Mouse (Mus musculus) heart, postnatal 14 days (tissue): ENCODE results near the gene Ssbp4. TPM values are rescaled to one million over a fixed set of nuclear protein-coding genes. Genes with fewer than 3 reads are reported as not detected.
"Not testable (repeated sequence)": the region's sequence is repeated elsewhere in the genome, so short reads cannot be mapped to it uniquely, and the experiment has no call there.

Experiments used
- DNase-seq, 2 experiments: peaks; one replicate each; pipeline ENCODE4 v3.0.0; 2021 to 2022
- intact Hi-C: fragments of 180-260 bp; cut with DNase I; formaldehyde crosslinking; loops from one replicate; pipeline ENCODE4 v1.15.1; 2025
- total RNA-seq, 2 experiments: library from RNA; stranded (reverse); gene quantifications; 2 replicates each; pipeline ENCODE4 v1.2.3; 2021

Ssbp4 gene
- total RNA-seq, 2 experiments from 2014 or later: 39.7 to 46.4 TPM

DNA sequence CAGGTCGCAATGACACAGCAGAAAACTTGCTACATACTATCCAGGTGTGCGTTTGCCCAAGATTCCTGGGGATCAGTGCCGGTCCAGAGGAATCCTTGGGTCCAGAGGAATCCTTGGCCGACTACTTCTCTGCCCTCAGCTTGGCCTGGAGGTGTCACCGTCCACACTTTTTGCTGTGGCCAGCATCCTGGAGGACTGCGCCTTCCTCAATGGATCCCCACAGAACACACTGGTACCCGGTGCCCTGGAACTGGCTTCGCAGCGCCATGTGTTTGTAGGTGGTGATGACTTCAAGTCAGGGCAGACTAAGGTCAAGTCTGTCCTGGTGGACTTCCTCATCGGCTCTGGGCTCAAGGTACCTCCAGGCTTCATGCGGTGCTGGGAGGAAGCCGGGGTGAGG, 12.9 kb downstream of the Ssbp4 start:
- no peak for DNase-seq
- intact Hi-C loops: no loop called here

DNA sequence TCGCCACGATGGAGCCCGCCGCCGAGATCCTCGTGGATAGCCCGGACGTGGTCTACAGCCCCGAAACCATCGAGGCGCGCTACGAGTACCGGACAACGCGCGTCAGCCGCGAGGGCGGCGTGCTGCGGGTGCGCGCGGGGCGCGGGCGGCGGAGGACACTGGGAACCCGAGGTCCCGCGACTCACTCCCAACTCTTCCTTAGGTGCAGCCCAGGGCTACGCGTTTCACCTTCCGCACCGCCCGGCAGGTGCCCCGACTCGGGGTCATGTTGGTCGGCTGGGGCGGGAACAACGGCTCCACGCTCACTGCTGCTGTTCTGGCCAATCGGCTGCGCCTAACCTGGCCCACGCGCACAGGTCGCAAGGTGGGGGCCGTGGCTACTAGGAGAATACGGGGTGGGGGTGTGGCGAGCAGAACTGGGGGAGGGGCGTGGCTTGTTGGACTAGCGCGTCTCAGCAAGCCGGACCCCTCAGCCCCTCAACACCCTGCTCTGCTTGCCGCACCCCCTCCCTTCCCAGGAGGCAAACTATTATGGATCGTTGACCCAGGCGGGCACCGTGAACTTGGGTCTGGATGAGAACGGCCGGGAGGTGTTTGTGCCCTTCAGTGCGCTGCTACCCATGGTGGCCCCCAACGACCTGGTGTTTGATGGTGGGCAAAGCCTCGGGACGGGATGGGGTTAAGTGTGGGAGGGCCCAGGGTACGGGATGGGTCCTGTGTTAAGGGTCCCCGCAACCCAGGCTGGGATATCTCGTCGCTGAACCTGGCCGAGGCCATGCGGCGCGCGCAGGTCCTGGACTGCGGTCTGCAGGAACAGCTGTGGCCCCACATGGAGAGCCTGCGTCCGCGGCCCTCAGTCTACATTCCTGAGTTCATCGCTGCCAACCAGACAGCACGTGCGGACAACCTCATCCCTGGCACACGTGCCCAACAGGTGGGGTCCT, 13.8 kb downstream of the Ssbp4 start:
- DNase-seq: no peak
- intact Hi-C loops: no loop called here

DNA sequence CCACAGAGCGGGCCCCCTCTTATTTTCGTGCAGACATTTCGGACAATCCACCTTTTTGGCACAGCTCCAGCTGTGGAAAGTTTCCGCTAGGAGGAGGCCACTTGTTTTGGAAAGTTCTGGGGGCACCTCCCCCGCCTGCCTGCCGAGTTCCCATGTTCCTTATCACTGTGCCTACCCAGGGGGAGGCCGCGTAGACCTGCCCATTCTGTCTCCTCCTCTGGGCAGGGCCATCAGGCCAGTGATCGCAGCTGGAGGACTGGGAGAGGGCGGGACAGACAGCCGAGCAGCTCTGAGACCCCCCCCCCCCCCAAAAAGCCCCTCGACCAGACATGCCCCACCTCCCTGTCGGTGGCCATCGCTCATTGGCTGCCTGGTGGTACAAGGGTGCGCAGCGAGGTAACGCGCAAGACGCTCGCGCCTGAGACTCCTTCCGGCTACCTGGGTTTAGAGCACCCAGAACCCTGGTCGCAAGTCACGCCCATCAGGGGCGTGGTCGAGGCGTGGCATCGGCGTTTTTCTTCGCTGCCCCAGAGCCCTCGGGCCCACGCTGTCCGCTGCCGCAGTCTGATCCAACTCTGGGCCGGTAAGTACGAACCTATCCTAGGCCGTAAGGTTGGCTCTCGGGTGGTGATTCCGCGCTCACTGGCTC, 14.6 kb downstream of the Ssbp4 start, which contains the start of gene Isyna1:
Gene Isyna1 (plus strand): TSS at position 413 of the 649 bp plus-strand sequence.
- DNase-seq: peak; percentile 80 to 82
- intact Hi-C loops: no loop called here

DNA sequence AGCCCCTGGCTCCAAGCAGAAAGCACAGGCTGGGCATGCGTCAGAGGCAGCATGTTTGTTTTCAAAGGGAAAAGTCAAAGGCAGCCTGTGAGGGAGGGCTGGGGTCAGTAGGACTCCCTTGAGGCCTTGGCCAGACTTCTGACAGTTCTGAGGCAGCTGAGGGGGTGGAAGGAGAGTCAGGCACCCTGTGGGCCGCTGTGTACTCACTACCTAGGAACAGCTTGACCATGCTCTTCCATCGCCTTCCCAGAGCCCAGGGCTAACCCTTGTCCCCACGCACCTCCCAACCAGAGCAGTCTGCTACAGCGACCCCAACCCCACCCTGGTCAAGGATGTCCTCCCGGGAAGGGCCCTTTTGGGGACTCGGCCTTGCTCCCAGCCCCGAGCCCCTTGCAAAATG, 15.5 kb downstream of the Ssbp4 start:
- DNase-seq: no peak
- intact Hi-C loops: no loop called here

DNA sequence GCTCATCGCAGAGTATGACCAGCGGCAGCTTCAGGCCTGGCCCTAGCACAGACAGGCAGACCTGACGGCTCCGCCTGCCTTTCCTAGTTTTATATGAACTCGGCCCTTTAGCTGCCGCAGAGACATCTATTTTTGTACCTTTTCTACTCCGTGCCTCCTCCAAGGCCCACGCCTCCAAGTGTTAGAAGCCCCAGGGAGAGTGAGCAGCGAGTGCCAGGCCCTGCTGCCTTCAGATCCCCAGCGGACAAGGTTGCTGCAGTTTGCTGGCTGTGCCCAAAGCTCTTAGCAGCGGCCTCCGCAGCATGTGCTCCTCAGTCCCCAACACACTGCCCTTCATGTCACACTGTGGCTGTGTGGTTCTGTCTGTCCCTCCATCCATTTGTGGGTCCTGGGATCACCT, 17.1 kb downstream of the Ssbp4 start:
- intact Hi-C loops: no loop called here
- DNase-seq: no peak

DNA sequence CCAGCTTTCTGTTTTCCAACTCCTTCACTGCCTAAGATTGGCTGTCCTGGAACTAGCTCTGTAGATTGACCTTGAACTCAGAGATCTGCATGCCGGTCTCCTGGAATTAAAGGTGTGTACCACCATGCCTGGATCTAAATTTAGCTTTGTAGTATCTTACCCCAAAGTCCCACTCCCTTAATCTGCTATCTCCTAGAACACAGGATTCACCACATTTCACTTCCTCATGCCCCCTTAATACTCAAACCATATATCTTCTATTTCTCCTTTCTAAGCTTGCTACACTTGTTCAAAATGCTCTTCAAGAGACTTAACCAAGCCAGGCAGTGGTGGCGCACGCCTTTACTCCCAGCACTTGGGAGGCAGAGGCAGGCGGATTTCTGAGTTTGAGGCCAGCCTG, 20.7 kb downstream of the Ssbp4 start:
- intact Hi-C loops: loop anchor here (5.0 to 10.0 kb wide), 3 partner anchors 46 to 203 kb away; partner anchors contain the start of genes Fkbp8 and Kxd1
- not testable (repeated sequence) for DNase-seq

DNA sequence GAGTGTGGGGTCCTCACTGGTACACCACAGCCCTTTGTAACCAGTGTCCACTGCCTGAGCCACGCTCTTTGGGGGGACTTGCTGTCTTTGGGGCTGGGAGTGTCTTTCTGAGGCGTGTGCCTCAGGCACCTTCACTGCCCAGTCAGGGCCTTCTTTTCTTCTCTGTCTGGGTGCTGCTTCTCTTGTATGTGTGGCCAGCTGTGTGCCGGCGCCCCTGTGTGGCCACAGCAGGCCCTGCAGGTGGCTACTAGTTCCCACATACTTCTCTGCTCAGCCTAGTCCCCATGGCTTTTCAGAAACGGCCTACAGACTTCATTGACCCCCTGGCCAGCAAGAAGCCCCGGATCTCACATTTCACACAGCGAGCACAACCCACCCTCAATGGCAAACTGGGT, 23.4 kb downstream of the Ssbp4 start:
- DNase-seq: peak; percentile 75 to 80
- intact Hi-C loops: loop anchor here (1.0 to 10.0 kb wide), 4 partner anchors 25 to 200 kb away; partner anchors contain the start of genes Fkbp8 and Kxd1

DNA sequence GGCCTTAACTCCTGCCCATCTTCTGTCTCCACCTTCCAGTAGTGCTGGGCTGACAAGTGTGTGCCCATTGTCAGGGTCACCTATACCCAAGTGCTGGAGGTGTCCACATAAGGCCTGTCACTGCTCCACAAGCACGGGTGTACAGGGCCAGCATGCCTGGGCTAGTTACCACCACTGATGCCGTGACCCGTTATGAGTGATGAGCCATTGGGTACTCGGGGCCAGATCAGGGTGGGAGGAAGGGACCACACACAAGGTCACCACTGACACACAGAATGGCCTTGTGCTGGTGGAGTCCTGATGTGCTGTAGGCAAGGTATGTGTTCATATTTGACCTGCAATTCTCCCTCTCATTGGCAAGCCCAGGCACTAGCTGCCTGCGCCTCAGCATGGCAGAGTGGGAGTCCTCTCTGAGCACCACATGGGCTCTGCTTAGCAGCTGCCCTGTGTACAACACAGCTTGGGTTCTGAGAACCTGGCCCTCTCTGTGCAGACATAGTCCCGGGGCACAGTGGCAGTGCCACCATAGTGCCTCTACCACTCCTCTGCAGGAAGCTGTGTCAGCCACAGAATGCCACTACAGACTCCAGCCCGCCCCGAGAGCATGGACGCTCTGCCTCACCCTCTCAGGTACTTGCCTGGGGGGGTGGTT, 23.9 kb downstream of the Ssbp4 start:
- intact Hi-C loops: loop anchor here (1.0 to 10.0 kb wide), 4 partner anchors 24 to 200 kb away; partner anchors contain the start of genes Fkbp8 and Kxd1
- DNase-seq: no peak

DNA sequence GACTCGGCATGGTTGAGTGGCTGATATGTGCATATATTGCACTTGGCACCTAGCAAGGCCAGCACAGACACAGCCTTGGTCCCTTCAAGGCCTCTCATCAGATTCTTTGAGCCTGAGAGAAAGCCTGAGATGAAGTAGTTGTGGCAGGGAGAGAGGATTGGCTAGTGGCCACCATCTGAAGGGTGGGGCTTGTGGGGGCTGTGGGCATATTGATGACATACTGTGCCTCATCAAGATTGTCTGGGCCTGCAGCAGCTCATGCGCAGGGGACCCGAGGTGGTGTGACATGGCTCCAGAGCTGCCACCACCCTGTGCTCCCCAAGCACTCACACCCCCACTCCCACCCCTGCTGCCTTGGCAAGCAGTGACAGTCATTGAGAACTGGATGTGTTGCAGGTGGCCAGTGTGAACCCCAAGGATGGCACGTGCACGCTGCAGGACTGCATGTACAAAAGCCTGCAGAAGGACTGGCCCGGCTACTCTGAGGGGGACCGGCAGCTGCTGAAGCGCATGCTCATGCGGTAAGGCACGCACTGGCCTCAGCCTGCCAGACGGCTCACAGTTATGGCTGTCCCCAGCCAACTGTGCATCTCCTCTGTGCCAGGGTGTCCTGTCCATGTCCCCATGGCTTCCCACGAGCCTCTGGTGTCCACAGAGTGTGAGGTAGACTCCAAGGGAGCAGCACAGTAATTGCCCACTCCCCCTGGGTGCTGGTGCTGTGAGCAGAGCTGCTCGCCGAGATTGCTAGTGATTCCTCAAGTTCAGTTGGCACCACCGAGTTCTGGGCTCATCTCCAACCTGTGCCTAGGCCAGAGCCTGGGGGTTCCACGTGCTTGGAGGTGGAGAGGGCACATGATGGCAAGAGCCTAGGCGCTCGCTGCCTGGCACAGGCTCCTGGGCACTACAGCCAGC, 24.9 kb downstream of the Ssbp4 start:
- intact Hi-C loops: loop anchor here (10.0 kb wide), 1 partner anchor 199 kb away; no protein-coding TSS in a partner anchor
- DNase-seq: peak in 1 of 2 experiments; percentile 53

DNA sequence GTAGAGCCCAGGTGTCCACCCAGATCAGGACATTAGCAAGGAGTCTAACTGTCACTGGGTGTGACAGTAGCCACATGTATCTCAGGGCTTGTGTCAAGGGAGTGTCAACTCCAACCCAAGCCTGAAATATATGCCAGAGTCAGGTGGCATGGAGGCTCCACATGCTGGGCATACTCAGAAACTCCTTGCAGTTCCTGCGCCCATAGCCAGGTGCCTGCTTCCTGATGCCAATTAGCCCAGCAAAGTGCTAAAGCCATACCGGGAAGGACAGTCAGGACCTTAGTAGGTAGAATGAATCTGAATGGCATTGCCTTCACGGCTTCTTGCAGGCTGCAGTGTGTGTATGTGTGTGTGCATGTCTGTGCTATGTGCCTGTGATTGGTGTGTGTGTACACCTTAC, 31.5 kb downstream of the Ssbp4 start:
- intact Hi-C loops: no loop called here
- no peak for DNase-seq

DNA sequence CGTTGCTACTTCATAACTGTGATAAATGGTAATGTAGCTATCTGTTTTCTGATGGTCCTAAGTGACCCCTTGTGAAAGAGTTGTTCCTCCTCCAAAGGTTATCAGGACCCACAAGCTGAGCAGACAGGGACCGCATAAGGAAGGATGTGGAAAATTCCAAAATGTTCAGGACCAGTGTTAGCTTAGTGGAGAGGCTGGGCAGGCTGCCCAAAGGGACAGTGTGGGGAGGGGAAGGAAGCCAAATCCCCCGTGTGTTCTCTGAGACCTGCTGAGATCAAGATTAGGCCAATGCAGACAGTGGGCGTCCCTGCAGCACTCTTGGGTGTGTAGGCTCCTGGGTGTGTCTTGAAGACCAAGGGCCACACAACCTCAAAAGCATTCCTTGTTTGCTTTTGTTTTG, 33.8 kb downstream of the Ssbp4 start:
- intact Hi-C loops: loop anchor here (5.0 kb wide), 1 partner anchor 822 kb away; the partner anchor contains the start of genes Babam1 and Ushbp1
- DNase-seq: peak; percentile 65 to 76

DNA sequence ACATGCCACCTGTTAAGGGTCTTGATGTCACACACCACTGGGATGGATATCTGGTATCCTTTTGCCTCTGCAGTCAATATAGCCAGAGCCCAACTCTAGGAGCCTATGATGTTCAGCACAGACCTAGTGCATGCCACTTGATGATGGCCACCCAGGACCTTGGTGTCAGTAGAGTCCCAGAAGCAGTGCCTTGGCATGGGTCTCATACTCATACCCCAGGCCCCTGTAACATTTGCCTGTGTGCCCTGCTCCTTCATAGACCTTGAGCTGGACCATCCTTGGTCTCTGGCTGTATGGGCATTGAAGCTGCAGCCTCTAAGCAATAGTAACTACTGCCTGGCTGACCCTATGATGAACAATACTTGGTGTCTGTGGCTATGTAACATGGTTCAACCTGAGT, 34.4 kb downstream of the Ssbp4 start:
- no peak for DNase-seq
- intact Hi-C loops: loop anchor here (5.0 kb wide), 1 partner anchor 823 kb away; the partner anchor contains the start of genes Babam1 and Ushbp1

DNA sequence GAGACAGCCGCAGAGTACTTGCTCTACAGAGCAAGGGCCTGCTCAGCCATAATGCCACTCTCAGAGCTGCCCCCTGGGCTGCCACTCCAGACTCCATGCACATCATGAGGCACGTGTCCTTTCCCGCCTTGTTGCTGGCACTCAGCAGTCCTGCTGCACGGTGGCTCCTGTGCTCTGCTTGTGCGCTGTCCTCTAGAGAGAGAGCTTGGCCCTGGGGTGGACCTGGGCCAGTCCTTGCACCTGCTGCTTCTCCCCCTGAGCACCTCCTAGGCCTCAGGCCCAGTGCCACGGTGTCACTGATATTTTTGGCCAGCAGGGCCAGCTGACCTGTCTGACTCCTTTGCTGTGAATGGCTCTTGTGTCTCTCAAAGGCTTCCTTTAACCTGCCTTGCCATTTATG, 37.7 kb downstream of the Ssbp4 start:
- intact Hi-C loops: loop anchor here (5.0 kb wide), 1 partner anchor 826 kb away; the partner anchor contains the start of genes Babam1 and Ushbp1
- peak; percentile 64 to 66 for DNase-seq

DNA sequence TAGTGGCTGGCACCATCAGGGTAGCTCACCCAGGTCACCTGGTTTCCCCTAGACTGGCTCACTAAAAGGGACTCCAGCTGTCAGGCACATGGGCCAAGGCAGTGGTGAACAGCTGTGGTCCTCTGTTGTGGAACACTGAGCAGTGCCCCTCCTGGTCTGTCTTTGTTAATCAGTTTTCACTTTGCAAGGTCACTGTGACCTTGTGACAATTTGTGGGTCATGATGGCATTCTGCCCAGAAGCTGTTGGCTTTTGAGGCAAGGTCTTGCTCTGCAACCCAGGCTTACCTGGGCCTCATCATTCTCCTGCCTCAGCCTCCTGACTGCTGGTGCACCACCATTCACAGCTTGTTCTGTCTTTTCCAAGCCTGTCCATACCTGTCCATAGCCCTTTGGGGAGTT, 38.3 kb downstream of the Ssbp4 start:
- intact Hi-C loops: loop anchor here (5.0 kb wide), 1 partner anchor 827 kb away; the partner anchor contains the start of genes Babam1 and Ushbp1
- no peak for DNase-seq

DNA sequence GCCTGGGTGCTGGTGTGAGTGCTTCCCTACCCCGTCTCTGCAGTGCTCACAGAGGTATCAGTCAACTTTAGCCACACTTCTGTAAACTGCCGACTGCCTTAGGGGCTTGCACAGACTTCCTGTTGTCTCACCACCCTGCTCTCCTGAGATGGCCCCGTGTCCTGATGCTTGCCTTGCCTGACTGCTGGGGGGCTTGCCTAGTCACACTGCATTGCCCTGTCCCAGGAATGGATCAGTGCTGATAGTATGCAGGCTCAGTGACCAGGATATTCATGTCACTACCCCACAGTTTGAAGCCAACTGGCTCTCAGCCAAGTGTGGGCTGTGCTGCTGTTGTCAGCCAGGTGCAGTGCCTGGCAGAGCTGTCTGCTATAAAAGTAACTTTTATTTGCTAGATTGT, 43.1 kb downstream of the Ssbp4 start:
- intact Hi-C loops: no loop called here

DNA sequence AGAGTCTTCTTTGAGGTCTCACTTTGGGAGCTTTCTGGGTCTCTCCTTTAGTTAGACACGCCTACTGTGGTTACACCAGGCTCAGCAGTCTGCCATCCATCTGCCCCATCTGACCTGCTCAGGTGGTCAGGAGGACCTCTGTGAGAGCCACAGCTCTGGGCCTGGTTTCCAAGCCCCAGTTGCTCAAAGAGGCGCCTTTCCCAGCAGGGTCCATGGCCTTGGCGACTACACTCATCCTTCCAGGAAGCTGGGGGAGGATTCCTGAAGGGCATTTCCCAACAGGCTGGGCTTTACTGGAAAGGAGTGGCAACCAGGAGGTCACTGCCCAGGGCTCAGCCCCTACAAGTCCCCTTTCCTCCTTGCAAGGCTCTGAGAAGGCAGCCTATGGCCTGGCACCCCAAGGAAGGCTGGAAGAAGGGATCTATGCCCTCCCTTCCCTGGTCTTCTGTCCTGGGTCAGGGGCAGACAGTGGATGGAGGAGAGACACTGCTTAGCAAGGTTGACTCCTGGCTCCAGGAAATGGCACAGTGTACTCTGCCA, 43.9 kb downstream of the Ssbp4 start:
- DNase-seq: no peak
- intact Hi-C loops: no loop called here

More for the DNA sequence above, 43.1 kb downstream of the Ssbp4 start:
- peak; percentile 60 to 66 for DNase-seq

DNA sequence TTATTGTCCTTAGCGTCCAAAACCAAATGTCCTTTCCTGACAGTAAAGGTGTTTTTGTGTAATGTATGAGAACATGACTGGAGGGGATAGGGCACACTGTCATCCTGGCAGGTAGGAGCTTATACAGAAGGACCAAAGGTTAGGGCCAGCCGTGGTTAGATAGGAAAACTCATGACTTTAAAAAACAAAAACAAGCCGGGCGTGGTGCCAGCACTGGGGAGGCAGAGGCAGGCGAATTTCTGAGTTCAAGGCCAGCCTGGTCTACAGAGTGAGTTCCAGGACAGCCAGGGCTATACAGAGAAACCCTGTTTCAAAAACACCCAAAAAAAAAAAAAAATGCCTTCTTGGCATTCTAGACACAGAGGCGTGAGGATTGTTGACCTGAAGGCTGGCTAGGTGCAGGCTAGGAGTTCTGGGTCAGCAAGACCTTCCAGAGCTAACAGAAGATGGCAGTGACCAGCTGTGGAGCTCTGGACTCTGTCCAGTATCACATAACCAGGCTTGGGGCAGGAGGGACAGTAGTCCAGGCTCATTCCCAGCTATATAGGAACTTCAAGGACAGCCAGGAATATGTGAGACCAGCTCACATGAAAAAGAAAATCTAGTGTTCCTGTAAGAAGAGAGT, 44.8 kb downstream of the Ssbp4 start:
- no peak for DNase-seq
- intact Hi-C loops: no loop called here

DNA sequence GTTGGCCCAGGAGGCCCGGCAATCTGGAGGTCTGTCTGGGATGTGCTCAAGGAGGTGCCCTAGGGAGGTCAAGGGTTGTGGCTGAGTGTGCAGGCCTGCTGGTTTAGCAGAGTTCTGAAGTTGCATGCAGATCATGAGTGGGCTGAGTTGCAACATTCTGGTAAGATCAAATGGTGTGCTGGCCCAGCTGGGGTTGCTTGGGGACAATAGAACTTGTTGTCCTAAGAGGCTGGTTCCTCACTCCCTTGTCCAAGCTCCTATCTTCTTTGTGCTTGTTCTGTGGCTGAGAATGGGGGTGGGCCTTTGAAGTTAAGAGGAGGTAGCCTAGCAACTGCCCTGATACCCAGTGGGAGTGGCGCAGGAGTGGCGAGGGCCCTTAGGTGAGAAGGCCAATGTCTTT, 45.9 kb downstream of the Ssbp4 start:
- DNase-seq: peak in 1 of 2 experiments; percentile 51
- intact Hi-C loops: no loop called here
